Mouse (Mus musculus) sigmoid colon, adult 10 weeks (tissue): ENCODE data around the gene Pde8b. TPM values are rescaled to one million over a fixed set of nuclear protein-coding genes. Genes with fewer than 3 reads are reported as not detected.

ENCODE experiments used
- polyA plus RNA-seq: library from polyadenylated mRNA; stranded (reverse); fragments of 350-450 nt; fragmentation: Illumina TruSeq; extraction: RNeasy Lipid Tissue Mini Kit (QIAGEN cat#74804); gene quantifications from one replicate; pipeline ENCODE4 v1.2.3, GENCODE M21; 2014; ENCODE audit warnings: low read depth, low replicate concordance

The Pde8b gene
- polyA plus RNA-seq: 16.2 TPM

DNA sequence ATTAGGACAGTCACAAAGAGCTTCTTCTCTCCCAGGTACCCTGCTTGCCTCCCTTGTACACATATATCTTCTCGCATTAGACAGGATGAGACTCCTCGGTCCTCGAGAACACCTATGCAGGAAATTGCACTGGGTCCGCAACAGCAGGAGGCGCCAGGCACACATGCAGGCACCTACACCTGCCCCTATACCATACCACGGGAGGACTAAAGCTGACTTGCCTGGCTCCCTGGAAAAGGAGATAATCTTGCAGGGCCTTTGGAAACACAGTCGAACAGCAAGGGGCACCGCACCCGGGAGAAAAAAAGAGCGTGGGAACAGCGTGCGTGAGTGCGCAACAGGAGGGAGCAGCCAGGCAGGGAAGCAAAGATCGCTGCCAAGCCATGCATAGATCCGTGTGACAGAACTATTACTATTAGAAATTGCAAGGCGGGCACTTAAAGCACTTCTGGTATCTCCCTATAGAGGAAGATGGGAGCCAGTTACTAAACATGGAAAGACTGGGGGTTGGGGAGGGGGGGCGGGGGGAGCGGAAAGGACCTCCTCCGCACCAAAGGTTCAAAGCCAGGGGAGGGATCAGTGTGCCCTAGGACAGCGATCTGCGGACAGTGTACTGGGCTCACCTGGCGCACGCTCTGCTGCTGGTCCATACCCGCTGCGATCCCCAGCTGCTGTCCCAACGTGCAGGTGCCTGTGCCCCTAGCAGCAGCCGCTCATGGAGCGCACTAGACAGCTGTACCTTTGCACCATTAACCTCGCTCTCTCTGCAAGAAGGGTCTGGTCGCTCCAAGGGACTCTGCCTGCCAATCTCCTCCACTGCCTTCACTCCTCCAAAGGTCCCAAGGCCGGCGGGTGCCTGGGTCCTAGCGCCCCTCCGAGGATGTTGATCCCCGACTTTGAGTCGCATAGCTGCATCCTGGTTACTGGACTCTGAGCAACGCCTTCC lies at the start of gene Pde8b:
TSS of gene Pde8b (minus strand) at position 826 of the 946 bp plus-strand sequence.

DNA sequence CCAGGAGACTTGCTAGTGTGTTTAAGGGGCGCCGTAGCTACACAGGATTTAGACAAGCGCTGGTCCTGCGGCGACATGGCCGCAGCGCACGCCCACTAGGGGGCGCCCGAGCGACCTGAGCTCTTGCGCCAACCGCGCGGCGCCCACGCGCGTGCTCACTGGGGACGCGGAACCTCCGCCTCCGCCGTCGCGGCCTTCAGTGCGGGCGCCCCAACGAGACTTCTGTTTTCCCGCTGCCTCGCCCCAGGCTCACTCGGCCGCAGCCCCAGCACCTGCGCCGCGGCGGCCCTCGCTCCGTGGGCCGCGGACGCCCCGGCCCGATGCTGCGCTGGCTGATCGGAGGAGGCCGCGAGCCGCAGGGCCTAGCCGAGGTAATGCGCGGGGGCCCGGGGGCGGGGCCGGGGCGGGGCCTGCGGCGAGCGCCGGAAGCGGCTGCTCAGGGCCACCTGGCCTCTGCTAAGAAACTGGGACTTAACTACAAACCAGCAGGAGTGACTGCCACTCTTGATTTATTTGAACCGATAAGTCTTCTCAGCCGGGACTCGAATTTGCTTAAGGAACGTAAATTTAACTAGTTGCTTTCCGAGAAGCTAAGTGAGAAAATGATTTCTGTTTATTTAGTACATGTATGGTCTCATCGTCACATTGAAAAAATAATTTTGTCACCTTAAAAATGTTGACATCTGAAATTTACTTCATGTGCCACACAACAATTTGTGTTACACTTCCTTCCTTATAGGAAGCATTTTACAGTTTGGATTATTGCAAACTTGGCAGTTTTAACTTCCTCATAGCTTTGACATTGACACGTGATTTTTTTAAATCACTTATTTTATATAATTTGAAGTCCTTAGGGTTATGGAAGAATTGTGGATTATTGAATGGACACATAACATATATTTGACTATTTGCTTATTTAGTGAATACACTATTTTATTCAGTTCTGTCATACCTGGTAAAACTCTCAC lies 273.6 kb downstream of the Pde8b start, which contains the start of gene Wdr41:
TSS of gene Wdr41 (plus strand) at position 126 of the 968 bp plus-strand sequence.

Other genes with a start within 250 kb of the Pde8b start
- 10.1 TPM for gene Zbed3, start 73.3 kb upstream of the Pde8b start, polyA plus RNA-seq
- gene Aggf1, start 125.0 kb upstream of the Pde8b start, polyA plus RNA-seq: 33.7 TPM
- gene Crhbp, start 194.6 kb upstream of the Pde8b start, polyA plus RNA-seq: not detected
- gene S100z, start 228.4 kb upstream of the Pde8b start, polyA plus RNA-seq: 2.4 TPM